Mouse (Mus musculus) WW6 (cell line): Measurements from ENCODE around the gene Hnmt.
"Not testable (repeated sequence)": the region's sequence is repeated elsewhere in the genome, so short reads cannot be mapped to it uniquely, and the experiment has no call there.

ENCODE experiments used
- DNase-seq: peaks from one replicate; pipeline ENCODE4 v3.0.0-alpha.2; 2013; ENCODE audit warnings: low read depth, low spot score

Gene Hnmt

GRCm38 (mm10) chr2:24049344-24049990, at the start of gene Hnmt:
Gene Hnmt, minus strand, starts transcription at chr2:24049394.
- DNase-seq = no peak

DNA sequence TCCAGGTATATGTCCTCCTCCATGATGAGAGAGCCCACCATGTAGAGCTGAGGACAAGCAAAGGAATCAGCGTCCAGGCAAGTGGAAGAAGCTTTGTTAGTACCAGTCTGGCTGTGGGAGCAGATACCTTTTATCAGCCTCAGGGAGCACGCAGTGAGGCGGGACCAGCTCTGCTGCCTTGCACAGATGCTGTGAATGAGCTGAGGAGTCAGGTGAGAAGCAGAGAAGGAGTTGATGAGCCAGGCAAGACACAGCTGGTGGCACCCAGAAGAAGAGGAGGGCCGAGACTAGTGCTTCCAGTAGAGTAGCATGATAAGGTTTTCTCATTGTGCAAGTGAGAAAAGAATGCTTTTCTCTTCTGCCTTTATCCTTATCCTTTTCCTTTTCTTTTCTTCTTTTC, 47.3 kb upstream of the Hnmt start, which contains the start of gene Tbpl2:
Gene Tbpl2 (minus strand): TSS at position 101 of the 400 bp plus-strand sequence.
- no peak for DNase-seq

GRCm38 (mm10) chr2:24090921-24091320, 41.7 kb upstream of the Hnmt start:
- DNase-seq = no peak

DNA sequence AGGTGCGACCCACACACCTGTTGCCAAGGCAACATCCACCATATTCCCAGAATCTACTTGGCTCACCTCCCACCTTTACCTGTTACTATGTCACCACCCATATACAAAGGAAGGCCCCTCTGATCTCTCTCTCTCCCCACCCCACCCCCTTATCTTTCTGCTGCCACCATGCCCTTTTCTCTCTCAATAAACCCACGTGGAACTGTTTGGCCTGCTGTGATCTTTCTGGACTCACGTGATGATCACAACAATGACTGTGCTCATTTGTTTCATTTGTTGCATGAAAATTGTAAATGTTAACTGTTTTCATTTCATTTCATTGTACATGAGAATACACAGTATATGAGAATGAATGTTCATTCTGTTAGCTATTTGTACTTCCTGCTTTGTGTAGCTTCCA, 1.3 kb upstream of the Hnmt start:
- no peak for DNase-seq

GRCm38 (mm10) chr2:24048480-24049097, 605 bp downstream of the Hnmt start:
- DNase-seq = no peak

GRCm38 (mm10) chr2:24047551-24048479, 1.4 kb downstream of the Hnmt start:
- DNase-seq = no peak

- DNase-seq = no peak
These were observed 6.3 kb downstream of the Hnmt start for GRCm38 (mm10) chr2:24042901-24043300.

- DNase-seq = no peak
These were observed 8.7 kb downstream of the Hnmt start for GRCm38 (mm10) chr2:24040531-24040930.

- not testable (repeated sequence) for DNase-seq
These were observed 29.8 kb downstream of the Hnmt start for GRCm38 (mm10) chr2:24019386-24019785.

DNA sequence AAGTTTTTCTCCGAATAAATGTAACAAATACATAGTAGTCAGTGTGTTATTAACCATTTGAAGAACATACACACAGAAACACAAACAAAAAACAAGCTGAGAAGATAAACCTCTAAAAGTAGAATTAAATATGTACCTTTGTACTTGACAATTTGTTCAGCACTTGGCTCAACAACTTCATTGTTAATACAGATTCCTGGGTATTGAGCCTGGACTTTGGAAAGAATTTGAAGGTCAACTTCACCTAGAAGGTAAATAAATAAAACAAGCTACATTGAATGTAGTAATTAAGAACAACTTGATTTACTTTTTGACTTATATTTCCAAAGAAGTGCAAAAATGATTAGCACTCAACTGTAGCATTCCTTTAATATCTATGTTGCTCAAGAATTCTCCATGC, 30.2 kb downstream of the Hnmt start:
- no peak for DNase-seq

DNA sequence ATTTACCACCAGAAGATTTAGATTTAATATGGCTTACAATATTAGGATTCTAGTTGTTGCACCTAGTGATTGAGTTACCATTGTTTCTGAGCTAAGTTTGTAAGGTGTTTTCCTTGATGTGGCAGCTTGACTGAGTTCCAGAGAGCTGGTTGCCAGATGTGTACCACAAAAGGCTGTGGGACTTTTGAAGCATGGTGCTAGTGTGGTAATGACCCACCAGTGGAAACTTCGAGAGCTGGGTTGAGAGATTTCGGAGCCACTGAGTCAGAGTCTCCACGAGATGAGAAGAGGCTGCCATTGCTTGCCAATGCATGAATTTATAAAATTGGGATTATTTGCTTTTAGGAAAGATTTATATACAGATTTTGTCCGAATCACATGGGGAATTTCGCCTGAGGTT, 34.2 kb downstream of the Hnmt start:
- DNase-seq = no peak

DNA sequence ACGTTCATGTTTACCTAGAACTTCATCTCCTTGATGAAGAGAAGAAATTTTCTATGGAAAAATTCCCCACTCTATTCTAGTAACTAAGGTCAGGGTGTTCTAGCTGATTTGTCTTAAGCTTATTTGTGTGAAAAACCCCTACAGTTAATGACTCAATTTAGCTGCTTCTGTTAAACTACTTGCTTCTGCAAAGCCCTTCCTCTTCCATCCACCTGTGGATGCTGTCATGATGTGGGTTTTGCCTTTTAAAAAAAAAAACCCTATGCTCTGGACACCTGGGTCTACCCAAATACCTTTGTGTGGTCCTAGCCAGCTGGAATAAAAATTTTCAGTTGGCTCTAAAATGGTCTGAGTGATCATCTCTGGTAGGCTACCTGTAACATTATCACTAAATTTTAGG, 49.9 kb downstream of the Hnmt start:
- no peak for DNase-seq

DNA sequence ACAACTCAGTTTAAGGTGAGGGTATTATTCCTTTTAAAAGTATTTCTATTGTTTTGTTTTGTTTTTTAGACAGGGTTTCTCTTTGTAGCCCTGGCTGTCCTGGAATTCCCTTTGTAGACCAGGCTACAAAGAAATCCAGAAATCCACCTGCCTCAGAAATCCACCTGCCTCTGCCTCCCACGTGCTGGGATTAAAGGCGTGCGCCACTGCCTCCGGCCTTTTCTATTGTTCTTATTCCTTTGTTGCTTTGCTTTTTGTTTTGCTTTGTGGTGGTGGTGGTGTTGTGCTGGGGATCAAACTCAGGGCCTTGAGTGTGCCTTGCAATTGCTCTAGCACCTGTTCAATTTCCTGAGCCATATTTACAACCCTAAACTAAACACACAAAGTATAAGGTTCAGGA, 50.4 kb downstream of the Hnmt start:
- DNase-seq = no peak

DNA sequence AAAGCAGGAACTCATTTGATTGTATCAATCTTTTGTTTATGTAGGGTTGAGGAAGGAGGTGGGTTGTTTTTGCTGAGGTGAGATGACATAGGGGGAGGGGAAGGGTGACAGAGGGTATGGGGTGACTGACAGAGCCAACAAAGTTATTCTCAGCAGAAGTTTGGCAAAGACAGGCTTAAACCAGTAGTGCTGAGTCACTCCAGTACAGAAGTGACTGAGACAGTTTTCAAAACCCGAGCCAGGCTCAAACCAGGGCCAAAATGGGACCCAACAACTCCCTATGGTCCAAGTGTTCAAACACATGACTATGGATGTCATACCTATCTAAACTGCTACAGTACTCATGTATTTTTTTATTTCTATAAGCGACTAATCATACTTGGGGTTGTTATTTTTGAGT, 52.4 kb downstream of the Hnmt start:
- DNase-seq = no peak

- DNase-seq = not testable (repeated sequence)
These were observed 59.1 kb downstream of the Hnmt start for GRCm38 (mm10) chr2:23990034-23990573.

DNA sequence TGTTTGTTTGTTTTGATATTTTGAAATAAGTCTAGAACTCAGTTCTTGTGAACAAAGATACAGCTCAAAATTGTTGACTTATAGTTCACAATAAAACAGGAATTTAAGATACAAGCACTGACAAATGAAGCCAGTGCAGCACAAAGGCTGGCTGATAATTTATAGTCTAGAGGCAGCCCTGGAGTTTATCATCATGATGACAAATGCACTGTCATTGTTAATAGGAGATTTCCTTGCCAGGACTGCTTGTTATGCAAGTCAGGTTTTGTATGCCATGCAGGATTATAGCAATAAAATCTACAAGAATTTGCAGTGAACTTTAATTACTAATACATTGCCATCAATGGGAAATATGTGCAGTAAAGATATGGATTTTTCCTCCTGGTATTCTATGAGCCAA, 61.9 kb downstream of the Hnmt start:
- no peak for DNase-seq

GRCm38 (mm10) chr2:23983343-23983742, 65.9 kb downstream of the Hnmt start:
- DNase-seq = no peak

DNA sequence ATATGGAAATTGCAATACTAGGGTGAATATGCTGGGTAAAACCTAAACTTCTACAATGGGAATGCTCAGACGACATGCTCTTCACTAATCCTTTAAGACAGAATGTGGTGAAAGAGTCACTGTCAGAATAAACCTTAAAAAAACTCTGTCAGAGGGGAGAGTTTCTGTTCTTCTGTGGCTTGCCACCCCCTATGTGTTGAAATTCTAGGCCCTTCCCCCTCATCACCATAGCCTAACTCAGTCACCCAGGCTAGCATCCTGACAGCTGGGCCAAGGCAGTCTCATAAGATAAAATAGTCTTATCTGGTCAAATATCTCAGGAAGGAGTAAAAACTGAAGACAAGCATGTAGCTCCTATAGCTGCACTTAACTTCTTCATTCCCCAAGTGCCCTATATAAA, 66.3 kb downstream of the Hnmt start:
- DNase-seq = no peak

- DNase-seq = not testable (repeated sequence)
These were observed 88.4 kb downstream of the Hnmt start for GRCm38 (mm10) chr2:23960659-23961274.
